Mouse (Mus musculus) E14TG2a.4 (cell line): Measurements from ENCODE around the gene E130114P18Rik.

Experiments
- CTCF ChIP-seq: conservative IDR thresholded peaks from 2 replicates; pipeline ENCODE4 v1.5.1; 2014; ENCODE audit warnings: low read length
- NANOG ChIP-seq: IDR thresholded peaks from 2 replicates; pipeline ENCODE4 v1.6.1; 2014; ENCODE audit warnings: borderline replicate concordance, low read length, mixed read lengths
- POU5F1 ChIP-seq: IDR thresholded peaks from 2 replicates; pipeline ENCODE4 v1.6.1; 2014; ENCODE audit warnings: low read length, borderline replicate concordance

DNA sequence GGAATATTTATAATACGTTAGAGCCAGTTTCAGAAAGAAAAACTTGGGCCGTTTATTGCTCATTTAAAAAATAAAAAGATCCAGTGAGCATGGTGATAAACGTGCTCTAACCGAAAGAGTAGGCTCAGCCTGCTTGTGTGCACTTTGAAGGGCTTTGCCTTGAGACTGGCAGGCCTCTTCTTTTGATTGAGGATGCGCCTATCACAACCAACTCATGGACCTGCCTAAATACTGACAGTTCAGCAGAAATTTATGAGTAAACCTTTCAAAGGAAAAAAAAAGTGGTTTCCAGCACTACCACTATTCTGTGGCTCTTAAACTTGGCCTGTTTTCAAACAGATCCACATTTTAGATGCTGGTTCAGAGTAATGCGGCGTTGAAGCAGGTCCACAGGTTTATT is 2.1 kb upstream of the E130114P18Rik start:
- TF ChIP-seq CTCF (no peak), NANOG (no peak), POU5F1 (no peak)
